Mouse (Mus musculus) midbrain, embryonic 16.5 days (tissue): Measurements from ENCODE around the gene Atp6v1fnb. TPM values are rescaled to one million over a fixed set of nuclear protein-coding genes. Genes with fewer than 3 reads are reported as not detected.

Source experiments
- ATAC-seq: fragments of 200-750 bp; cut with Nextera tagmentation; 2 replicates; pipeline ENCODE4 v1.8.0; 2017; ENCODE audit warnings: moderate TSS enrichment
- H3K27ac ChIP-seq: fragments of 300-500 bp; sonication (generic); 2 replicates; pipeline ENCODE4 v1.5.1; 2014; ENCODE audit warnings: mild to moderate bottlenecking, low read length, mixed read lengths
- H3K27me3 ChIP-seq: fragments of 300-500 bp; sonication (generic); 2 replicates; pipeline ENCODE4 v1.6.1; 2014; ENCODE audit warnings: low read depth, low read length, mixed read lengths; ENCODE audit not compliant: control insufficient read depth, insufficient read depth
- H3K36me3 ChIP-seq: fragments of 300-500 bp; sonication (generic); 2 replicates; pipeline ENCODE4 v1.6.1; 2014; ENCODE audit warnings: mild to moderate bottlenecking, low read length, moderate library complexity, mixed read lengths; ENCODE audit not compliant: control insufficient read depth, insufficient read depth
- H3K4me1 ChIP-seq: fragments of 300-500 bp; sonication (generic); 2 replicates; pipeline ENCODE4 v1.6.1; 2014; ENCODE audit warnings: mild to moderate bottlenecking, low read length, mixed read lengths; ENCODE audit not compliant: control insufficient read depth, insufficient read depth
- H3K4me2 ChIP-seq: fragments of 300-500 bp; sonication (generic); 2 replicates; pipeline ENCODE4 v1.6.1; 2014; ENCODE audit warnings: mild to moderate bottlenecking, low read length, mixed read lengths
- H3K4me3 ChIP-seq: fragments of 300-500 bp; sonication (generic); 2 replicates; pipeline ENCODE4 v1.5.1; 2014; ENCODE audit warnings: low read depth, mild to moderate bottlenecking, low read length, moderate library complexity, mixed read lengths
- H3K9ac ChIP-seq: fragments of 300-500 bp; sonication (generic); 2 replicates; pipeline ENCODE4 v1.6.1; 2014; ENCODE audit warnings: low read depth, low read length, mixed read lengths
- H3K9me3 ChIP-seq: fragments of 300-500 bp; sonication (generic); replicated peaks from 2 replicates; pipeline ENCODE4 v1.6.1; 2014; ENCODE audit warnings: mild to moderate bottlenecking, low read length, mixed read lengths; ENCODE audit not compliant: control insufficient read depth, poor library complexity, severe bottlenecking
- WGBS: fragments of 180-500 bp; shearing (Covaris S2); extraction: QIAGEN DNeasy Blood & Tissue Kit; methylation state at CpG from one replicate; pipeline ENCODE4 v1.1.7; 2014; 5-methylcytosine and 5-hydroxymethylcytosine counted together
- polyA plus RNA-seq: library from polyadenylated mRNA; unstranded; fragments of >200 nt; fragmentation: Nextera tagmentation; extraction: Ambion mirVana; gene quantifications from 2 replicates; pipeline ENCODE4 v1.2.1, GENCODE M21; 2015

Gene Atp6v1fnb
- polyA plus RNA-seq, 1 experiment from 2014 or later = 0.45 TPM

- ATAC-seq = no peak
- no peaks in the 10 kb centered on the region for H3K36me3 ChIP-seq
- no peak overlapping the region for H3K4me2 ChIP-seq
- no peaks in the 10 kb centered on the region for H3K27me3 ChIP-seq
- WGBS = 32% methylated on average over 4 of the region's 4 CpGs
- no peak overlapping the region for H3K9ac ChIP-seq
- H3K9me3 ChIP-seq = no peaks in the 10 kb centered on the region
- no peaks in the 10 kb centered on the region for H3K4me1 ChIP-seq
- no peak overlapping the region for H3K27ac ChIP-seq
- H3K4me3 ChIP-seq = no peak overlapping the region
These were observed 21.4 kb upstream of the Atp6v1fnb start for GRCm38 (mm10) chr6:29449858-29450257.

GRCm38 (mm10) chr6:29450667-29451066 lies 20.6 kb upstream of the Atp6v1fnb start:
- no peaks in the 10 kb centered on the region for H3K4me1 ChIP-seq
- H3K9me3 ChIP-seq = no peaks in the 10 kb centered on the region
- WGBS = 95% methylated on average over 6 of the region's 6 CpGs
- no peaks in the 10 kb centered on the region for H3K27me3 ChIP-seq
- no peak overlapping the region for H3K27ac ChIP-seq
- no peak for ATAC-seq
- no peak overlapping the region for H3K4me2 ChIP-seq
- no peaks in the 10 kb centered on the region for H3K36me3 ChIP-seq
- no peak overlapping the region for H3K4me3 ChIP-seq
- no peak overlapping the region for H3K9ac ChIP-seq

DNA sequence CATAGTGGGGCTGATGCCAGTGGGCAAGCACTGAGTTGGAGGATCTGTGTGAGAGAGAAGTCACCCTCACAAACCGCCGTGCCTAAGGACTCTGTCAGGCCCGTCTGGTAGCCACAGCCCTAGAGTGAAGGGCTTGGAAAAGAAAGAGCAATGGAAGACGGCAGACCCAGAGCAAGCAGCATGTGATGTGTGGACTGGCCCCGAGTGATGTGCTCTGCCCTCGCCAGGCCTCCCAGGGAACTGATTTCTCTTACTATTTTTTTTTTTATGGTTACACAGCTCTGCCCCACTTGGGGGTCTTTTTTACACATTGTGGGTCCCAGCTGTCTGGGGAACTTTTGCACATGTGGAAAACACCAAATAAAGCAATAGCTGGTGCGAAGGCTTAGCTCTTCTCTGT lies 9.7 kb upstream of the Atp6v1fnb start:
- H3K27me3 ChIP-seq = no peaks in the 10 kb centered on the region
- no peak overlapping the region for H3K27ac ChIP-seq
- no peak overlapping the region for H3K4me2 ChIP-seq
- WGBS = 52% methylated on average over 7 of the region's 7 CpGs
- H3K9me3 ChIP-seq = no peaks in the 10 kb centered on the region
- H3K9ac ChIP-seq = no peak overlapping the region
- H3K4me3 ChIP-seq = no peak overlapping the region
- no peaks in the 10 kb centered on the region for H3K36me3 ChIP-seq
- no peaks in the 10 kb centered on the region for H3K4me1 ChIP-seq
- no peak for ATAC-seq

DNA sequence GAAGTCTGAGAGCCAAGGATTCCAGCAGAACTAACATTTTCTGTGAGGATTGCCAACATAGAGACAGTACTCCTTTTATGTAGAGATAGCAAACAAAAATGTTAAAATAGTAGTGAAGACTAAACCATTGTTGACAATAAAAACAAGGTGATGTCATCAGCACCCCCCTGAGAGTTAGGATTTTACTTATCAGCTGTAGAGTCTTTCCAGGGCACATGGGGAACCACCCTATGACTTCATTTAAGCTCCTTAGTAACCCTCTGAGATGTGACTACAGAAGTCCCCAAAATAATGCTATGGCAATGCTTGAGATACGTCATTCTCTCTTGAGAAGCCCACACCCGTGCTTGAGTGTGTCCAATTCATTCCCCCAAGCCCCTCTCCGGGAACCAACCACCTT lies 7.8 kb upstream of the Atp6v1fnb start:
- no peak overlapping the region for H3K9ac ChIP-seq
- no peak for ATAC-seq
- no peaks in the 10 kb centered on the region for H3K9me3 ChIP-seq
- no peaks in the 10 kb centered on the region for H3K27me3 ChIP-seq
- H3K4me3 ChIP-seq = no peak overlapping the region
- H3K4me1 ChIP-seq = peaks cover under 1% of the 10 kb centered on the region
- H3K36me3 ChIP-seq = no peaks in the 10 kb centered on the region
- no peak overlapping the region for H3K27ac ChIP-seq
- WGBS = 67% methylated on average over 3 of the region's 3 CpGs
- H3K4me2 ChIP-seq = no peak overlapping the region

DNA sequence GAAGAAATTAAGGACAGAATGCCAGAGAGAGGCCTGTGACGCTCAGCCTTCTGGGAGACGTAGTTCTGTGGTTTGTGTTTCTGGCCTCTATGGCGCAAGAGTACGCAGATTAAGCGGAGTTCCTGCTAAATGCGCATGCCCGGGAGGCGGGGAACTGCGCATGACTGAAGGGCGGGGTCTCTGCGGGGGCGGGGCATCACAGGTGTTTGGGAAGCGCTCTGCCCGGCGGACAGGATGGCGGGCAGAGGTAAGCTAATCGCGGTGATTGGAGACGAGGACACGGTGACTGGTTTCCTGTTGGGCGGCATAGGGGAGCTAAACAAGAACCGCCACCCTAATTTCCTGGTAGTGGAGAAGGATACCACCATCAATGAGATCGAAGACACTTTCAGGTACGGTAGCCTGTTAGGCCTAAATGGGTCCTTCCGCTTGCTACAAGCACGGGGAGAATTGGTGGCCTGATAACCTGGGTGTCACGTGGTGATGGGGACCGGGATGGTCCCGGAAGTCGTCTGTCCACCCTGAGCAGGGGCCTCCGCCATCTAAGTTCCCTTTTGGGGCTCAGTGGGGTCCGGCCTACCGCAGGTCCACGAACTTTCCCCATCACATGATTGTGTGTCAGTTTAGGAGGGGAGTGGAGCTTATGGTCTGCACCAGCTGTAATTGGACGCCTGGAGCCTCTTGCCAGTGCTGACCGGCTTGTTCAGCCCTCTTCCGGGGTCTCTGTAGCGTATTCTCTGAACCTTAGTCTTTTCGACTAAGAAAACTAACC lies 3.5 kb upstream of the Atp6v1fnb start, which contains the start of gene Atp6v1f:
Atp6v1f (plus strand) TSS at position 136 of the 772 bp plus-strand sequence.
- ATAC-seq = peak; percentile 97
- H3K9me3 ChIP-seq = no peaks in the 10 kb centered on the region
- H3K4me3 ChIP-seq = peak within 1 kb of the TSS; percentile 65
- peak within 1 kb of the TSS; percentile 69 for H3K4me2 ChIP-seq
- WGBS = under 1% methylated on average over 39 of the region's 39 CpGs
- peaks cover 21% of the 10 kb centered on the region for H3K36me3 ChIP-seq
- H3K4me1 ChIP-seq = peaks cover 9% of the 10 kb centered on the region
- peak within 1 kb of the TSS; percentile 74 for H3K9ac ChIP-seq
- peak within 1 kb of the TSS; percentile 85 for H3K27ac ChIP-seq
- no peaks in the 10 kb centered on the region for H3K27me3 ChIP-seq

GRCm38 (mm10) chr6:29468851-29469250 lies 2.4 kb upstream of the Atp6v1fnb start:
- ATAC-seq = no peak
- Histone ChIP-seq H3K27me3 (no peaks in the 10 kb centered on the region; the same call in 1 of the 2 replicates), H3K4me3 (peak overlapping the region; percentile 65), H3K9ac (no peak overlapping the region; the same call in 1 of the 2 replicates), H3K27ac (no peak overlapping the region), H3K4me1 (peaks cover 9% of the 10 kb centered on the region), H3K36me3 (peaks cover 21% of the 10 kb centered on the region), H3K9me3 (no peaks in the 10 kb centered on the region), H3K4me2 (peak overlapping the region; percentile 69)
- 91% methylated on average over 3 of the region's 3 CpGs for WGBS

- H3K27ac ChIP-seq = no peak overlapping the region
- no peaks in the 10 kb centered on the region for H3K9me3 ChIP-seq
- peaks cover 1% of the 10 kb centered on the region for H3K4me1 ChIP-seq
- H3K4me2 ChIP-seq = peak overlapping the region; percentile 48
- H3K27me3 ChIP-seq = no peaks in the 10 kb centered on the region; the same call in 1 of the 2 replicates
- peak; percentile 72 for ATAC-seq
- H3K9ac ChIP-seq = peak overlapping the region; percentile 52
- peaks cover 21% of the 10 kb centered on the region for H3K36me3 ChIP-seq
- H3K4me3 ChIP-seq = peak overlapping the region; percentile 30
- WGBS = 2% methylated on average over 33 of the region's 33 CpGs
These were observed 2.9 kb downstream of the Atp6v1fnb start for GRCm38 (mm10) chr6:29473941-29474691.

- H3K4me3 ChIP-seq = no peak overlapping the region
- no peak overlapping the region for H3K9ac ChIP-seq
- H3K27me3 ChIP-seq = no peaks in the 10 kb centered on the region; the same call in 1 of the 2 replicates
- no peaks in the 10 kb centered on the region for H3K4me1 ChIP-seq
- no peak for ATAC-seq
- no peak overlapping the region for H3K4me2 ChIP-seq
- no peaks in the 10 kb centered on the region for H3K9me3 ChIP-seq
- H3K27ac ChIP-seq = no peak overlapping the region
- 69% methylated on average over 2 of the region's 2 CpGs for WGBS
- H3K36me3 ChIP-seq = peaks cover 21% of the 10 kb centered on the region
These were observed 3.5 kb downstream of the Atp6v1fnb start for GRCm38 (mm10) chr6:29474736-29475135.

DNA sequence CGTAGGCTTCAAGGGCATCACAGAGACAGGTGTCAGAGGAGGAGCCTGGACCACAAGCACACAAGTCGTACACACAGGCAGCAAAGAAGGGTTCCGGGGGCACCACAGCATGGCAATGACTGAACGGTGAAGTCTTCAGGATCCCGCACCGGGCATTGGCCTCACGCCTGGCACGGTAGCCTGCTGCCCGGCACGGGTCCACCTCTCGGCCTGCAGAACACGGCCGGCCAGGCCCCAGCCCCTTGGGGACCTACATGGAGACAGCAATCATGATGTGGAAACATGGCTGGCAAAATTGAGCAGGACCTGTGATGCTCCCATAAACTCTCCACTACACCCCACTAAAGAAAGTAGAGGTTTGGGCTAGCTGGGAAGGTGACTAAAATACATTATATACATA lies 11.5 kb downstream of the Atp6v1fnb start:
- Histone ChIP-seq H3K27me3 (peaks cover 19% of the 10 kb centered on the region), H3K36me3 (no peaks in the 10 kb centered on the region), H3K4me2 (no peak overlapping the region), H3K4me1 (peaks cover 4% of the 10 kb centered on the region; the same call in 1 of the 2 replicates), H3K4me3 (no peak overlapping the region), H3K9me3 (no peaks in the 10 kb centered on the region), H3K9ac (no peak overlapping the region), H3K27ac (no peak overlapping the region)
- ATAC-seq = no peak
- WGBS = 95% methylated on average over 13 of the region's 13 CpGs
